Mouse (Mus musculus): ENCODE measurements around the gene Fcrla.

Fcrla gene

GRCm38 (mm10) chr1:170926941-170927340, 442 bp downstream of the Fcrla start:
- no peak for DNase-seq

- DNase-seq = no peak
Observed at GRCm38 (mm10) chr1:170924485-170924884, 2.9 kb downstream of the Fcrla start.

GRCm38 (mm10) chr1:170919308-170919707, 8.1 kb downstream of the Fcrla start:
- DNase-seq = no peak

- DNase-seq = no peak
Observed at GRCm38 (mm10) chr1:170915657-170916056, 11.7 kb downstream of the Fcrla start.

GRCm38 (mm10) chr1:170912891-170913615, 14.3 kb downstream of the Fcrla start, which contains the start of gene Fcrlb:
TSS of gene Fcrlb (minus strand) at chr1:170912941.
- no peak for DNase-seq

GRCm38 (mm10) chr1:170911907-170912660, 15.3 kb downstream of the Fcrla start:
- no peak for DNase-seq

- DNase-seq = peak; percentile 34
Observed at GRCm38 (mm10) chr1:170908341-170908740, 19.0 kb downstream of the Fcrla start.

- peak; percentile 59 for DNase-seq
Observed at GRCm38 (mm10) chr1:170907456-170908191, 19.8 kb downstream of the Fcrla start.

GRCm38 (mm10) chr1:170907111-170907455, 20.3 kb downstream of the Fcrla start:
- peak; percentile 41 for DNase-seq

- no peak for DNase-seq
Observed at GRCm38 (mm10) chr1:170903485-170903884, 23.9 kb downstream of the Fcrla start.

GRCm38 (mm10) chr1:170901536-170902238, 25.7 kb downstream of the Fcrla start:
- DNase-seq = peak; percentile 88

GRCm38 (mm10) chr1:170900799-170901467, 26.4 kb downstream of the Fcrla start:
- peak; percentile 72 for DNase-seq

- no peak for DNase-seq
Observed at GRCm38 (mm10) chr1:170898413-170899075, 28.8 kb downstream of the Fcrla start.

- no peak for DNase-seq
Observed at GRCm38 (mm10) chr1:170896651-170897281, 30.6 kb downstream of the Fcrla start.

- DNase-seq = peak; percentile 68
Observed at GRCm38 (mm10) chr1:170894603-170895602, 32.5 kb downstream of the Fcrla start.

- DNase-seq = no peak
Observed at GRCm38 (mm10) chr1:170892279-170892678, 35.1 kb downstream of the Fcrla start.

- DNase-seq = no peak
Observed at GRCm38 (mm10) chr1:170891646-170892045, 35.7 kb downstream of the Fcrla start.

GRCm38 (mm10) chr1:170889310-170889709, 38.1 kb downstream of the Fcrla start:
- DNase-seq = no peak

GRCm38 (mm10) chr1:170886044-170886458, 41.3 kb downstream of the Fcrla start:
- no peak for DNase-seq

Data from retina, postnatal 1 day (tissue).